Comparison of ENCODE assay signal across 8 mouse cellular contexts in the genomic region with DNA sequence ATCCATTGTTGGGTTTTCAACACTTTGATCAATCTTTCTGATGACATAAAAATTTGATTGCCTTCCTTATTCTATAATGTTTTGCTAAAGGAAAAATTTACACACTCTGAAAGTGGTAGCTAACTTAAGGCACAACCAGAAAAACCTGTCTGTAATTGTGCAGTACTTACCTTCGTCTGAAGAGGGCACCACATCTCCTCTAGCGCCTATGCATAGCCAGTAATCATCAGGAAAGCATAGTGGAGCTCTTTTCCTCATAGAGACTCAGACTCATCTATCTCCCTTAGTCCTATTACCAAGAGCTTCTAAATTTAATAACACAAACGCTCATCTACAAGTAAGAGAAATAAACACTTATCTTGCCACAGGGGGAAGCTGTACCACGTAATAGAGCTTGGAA.
DNase-seq lines count a peak whose midpoint lies in the region; ATAC-seq and TF ChIP-seq lines count a peak whose summit lies in the region.

No protein-coding gene starts in this region.

- peak; percentile 30 for DNase-seq in kidney, adult 9 months
- peak; percentile 41 for DNase-seq in NIH3T3 (ENCODE audit: low read depth)
- peak; percentile 7 to 41 for DNase-seq in kidney, postnatal 36 days
- peak; percentile 66 for DNase-seq in retina, embryonic 14.5 days (ENCODE audit: low spot score)

- H3K9me3 ChIP-seq in kidney, embryonic 16.5 days (ENCODE audit: low read length): no peaks in the 10 kb centered on the region

- TF ChIP-seq POLR2A in cortical plate, adult 2 months (IDR thresholded peaks at IDR 0.05; ENCODE audit: extremely low read depth, insufficient read depth, low read length): no peak

- no peak overlapping the region for H3K4me3 ChIP-seq in kidney, embryonic 16.5 days (ENCODE audit: low read length)
- H3K4me3 ChIP-seq in cortical plate, adult 2 months (ENCODE audit: insufficient read depth, low read length): no peak overlapping the region

- TF ChIP-seq CTCF in cortical plate, adult 2 months (IDR thresholded peaks at IDR 0.05; ENCODE audit: extremely low read depth, insufficient read depth, low read length): peak; percentile 53; the same call in 1 of the 2 replicates

- no peak overlapping the region for H3K27ac ChIP-seq in kidney, embryonic 16.5 days (ENCODE audit: low read length)
- H3K27ac ChIP-seq in cortical plate, adult 2 months (ENCODE audit: insufficient read depth, low read length): no peak overlapping the region

- no peak for ATAC-seq in kidney, embryonic 16.5 days (ENCODE audit: low FRiP score, low TSS enrichment)
- no peak for ATAC-seq in megakaryocyte progenitor cell, adult 5-6 weeks (replicated peaks; ENCODE audit: poor library complexity)
- no peak for ATAC-seq in megakaryocyte, adult 5-6 weeks (ENCODE audit: poor library complexity, severe bottlenecking)

- WGBS in kidney, embryonic 16.5 days: 33% methylated on average over 4 of the region's 4 CpGs

- no peak overlapping the region for H3K9ac ChIP-seq in kidney, embryonic 16.5 days (replicated peaks; ENCODE audit: low read length)

- H3K36me3 ChIP-seq in kidney, embryonic 16.5 days (ENCODE audit: insufficient read depth, low read length): no peaks in the 10 kb centered on the region

- H3K27me3 ChIP-seq in kidney, embryonic 16.5 days (ENCODE audit: insufficient read depth, low read length): no peaks in the 10 kb centered on the region

- H3K4me1 ChIP-seq in kidney, embryonic 16.5 days (ENCODE audit: insufficient read depth, low read length): no peaks in the 10 kb centered on the region
- no peaks in the 10 kb centered on the region for H3K4me1 ChIP-seq in cortical plate, adult 2 months (ENCODE audit: control insufficient read depth, insufficient read depth, low read length)

- no peak overlapping the region for H3K4me2 ChIP-seq in kidney, embryonic 16.5 days (replicated peaks; ENCODE audit: low read depth, low read length)
